In the genomic region with DNA sequence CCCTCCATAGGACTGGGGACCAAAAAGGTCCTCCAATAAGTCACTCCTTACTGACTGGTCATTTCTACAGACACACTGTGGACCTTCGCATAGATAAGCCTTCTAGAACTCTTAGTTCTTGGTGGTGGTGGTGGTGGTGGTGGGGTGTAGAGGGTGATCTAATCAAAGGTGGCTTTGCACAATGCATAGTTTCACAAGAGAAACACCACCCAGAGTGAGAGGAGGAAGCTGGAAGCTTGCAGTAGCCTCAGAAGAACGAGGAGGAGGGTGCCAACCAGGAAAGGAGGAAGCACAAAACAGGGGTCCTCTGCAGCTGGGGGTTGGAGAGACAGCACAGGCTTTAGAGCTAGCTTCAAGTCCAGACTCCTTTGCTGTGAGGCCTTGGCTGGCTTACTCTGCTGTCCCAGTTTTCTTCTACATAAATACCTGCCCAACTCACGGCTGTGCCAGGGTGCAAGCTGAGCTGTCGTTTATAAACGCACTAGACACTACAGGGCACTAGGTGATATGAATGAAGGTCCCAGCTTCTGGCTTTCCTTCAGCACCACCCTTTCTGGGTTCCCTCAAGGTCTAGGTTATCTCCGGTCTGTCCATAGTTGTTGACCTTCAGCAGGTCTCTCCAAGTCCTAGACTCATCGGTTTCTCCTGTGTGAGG, we compare ENCODE assay signal across 20 mouse cellular contexts. TPM values are rescaled to one million over a fixed set of nuclear protein-coding genes. Genes with fewer than 3 reads are reported as not detected.
DNase-seq lines count a peak whose midpoint lies in the region; ATAC-seq and TF ChIP-seq lines count a peak whose summit lies in the region.
"Had no signal": no experiment of that assay in that cellular context is flagged by ENCODE, and none has a peak within 500 bp of the region (broad histone marks: within the 10 kb centered on the region; RNA-seq: fewer than 3 reads in every experiment).

No protein-coding gene starts in this region.

- H3K9ac ChIP-seq in liver, postnatal 0 days (replicated peaks): no peak overlapping the region
- no peak overlapping the region for H3K9ac ChIP-seq in liver, embryonic 12.5 days
- H3K9ac ChIP-seq in stomach, postnatal 0 days (ENCODE audit: low read length): no peak overlapping the region; the same call in 1 of the 2 replicates
- H3K9ac ChIP-seq: embryonic facial prominence, embryonic 12.5 days; hindbrain, embryonic 15.5 days; lung, embryonic 15.5 days had no signal

- intact Hi-C loops in gastrocnemius, postnatal 14 days (cut with DNase I; ENCODE audit: low total_unique reads): loop anchor here (10.0 kb wide), 1 partner anchor 55 kb away; no protein-coding TSS in a partner anchor

- no peaks in the 10 kb centered on the region for H3K79me2 ChIP-seq in macrophage (ENCODE audit: inconsistent target)

- H3K4me3 ChIP-seq in liver, postnatal 0 days (ENCODE audit: low read depth, low read length): no peak overlapping the region
- no peak overlapping the region for H3K4me3 ChIP-seq in liver, embryonic 12.5 days
- H3K4me3 ChIP-seq in macrophage (ENCODE audit: inconsistent target): no peak overlapping the region
- H3K4me3 ChIP-seq in stomach, postnatal 0 days (ENCODE audit: low read depth, low read length): no peak overlapping the region
- H3K4me3 ChIP-seq: embryonic facial prominence, embryonic 12.5 days; heart, adult 2 months; hindbrain, embryonic 15.5 days; lung, embryonic 15.5 days; midbrain, embryonic 10.5 days had no signal

- no peak for TF ChIP-seq CTCF in liver, postnatal 0 days (IDR thresholded peaks at IDR 0.05; ENCODE audit: low read depth)
- no peak for TF ChIP-seq CTCF in stomach, postnatal 0 days (IDR thresholded peaks at IDR 0.05; ENCODE audit: low read depth)

- no peaks in the 10 kb centered on the region for H3K36me3 ChIP-seq in liver, postnatal 0 days (replicated peaks; ENCODE audit: insufficient read depth, low read length)
- H3K36me3 ChIP-seq in liver, embryonic 12.5 days: no peaks in the 10 kb centered on the region
- no peaks in the 10 kb centered on the region for H3K36me3 ChIP-seq in macrophage (ENCODE audit: inconsistent target)
- no peaks in the 10 kb centered on the region for H3K36me3 ChIP-seq in stomach, postnatal 0 days (ENCODE audit: control insufficient read depth, insufficient read depth, low read length)
- H3K36me3 ChIP-seq: embryonic facial prominence, embryonic 12.5 days; hindbrain, embryonic 15.5 days; lung, embryonic 15.5 days; midbrain, embryonic 10.5 days had no signal

- TF ChIP-seq EP300 in liver, postnatal 0 days (IDR thresholded peaks at IDR 0.05; ENCODE audit: low read depth): no peak
- no peak for TF ChIP-seq EP300 in stomach, postnatal 0 days (optimal IDR thresholded peaks at IDR 0.05)

- 59% methylated on average over 7 of the region's 7 CpGs for WGBS in liver, postnatal 0 days (ENCODE audit: insufficient replicate concordance)
- WGBS in liver, embryonic 12.5 days (ENCODE audit: insufficient replicate concordance): 61% methylated on average over 7 of the region's 7 CpGs
- WGBS in macrophage (ENCODE audit: missing documents): 45% methylated on average over 7 of the region's 7 CpGs
- 63% methylated on average over 7 of the region's 7 CpGs for WGBS in stomach, postnatal 0 days

- peaks cover 10% of the 10 kb centered on the region; the same call in 1 of the 2 replicates for H3K27me3 ChIP-seq in liver, postnatal 0 days (ENCODE audit: insufficient read depth, low read length)
- peaks cover 53% of the 10 kb centered on the region for H3K27me3 ChIP-seq in liver, embryonic 12.5 days (replicated peaks)
- H3K27me3 ChIP-seq in stomach, postnatal 0 days (ENCODE audit: control insufficient read depth, insufficient read depth, low read length): no peaks in the 10 kb centered on the region
- H3K27me3 ChIP-seq: embryonic facial prominence, embryonic 12.5 days; hindbrain, embryonic 15.5 days had no signal

- no peak overlapping the region for H3K4me2 ChIP-seq in liver, postnatal 0 days (ENCODE audit: low read depth, low read length)
- H3K4me2 ChIP-seq in liver, embryonic 12.5 days: no peak overlapping the region
- no peak overlapping the region for H3K4me2 ChIP-seq in stomach, postnatal 0 days (replicated peaks; ENCODE audit: low read depth)
- H3K4me2 ChIP-seq: embryonic facial prominence, embryonic 12.5 days; hindbrain, embryonic 15.5 days; lung, embryonic 15.5 days had no signal

- DNase-seq in gastrocnemius, adult 18-20 months (ENCODE audit: low spot score): peak; percentile 56
- DNase-seq in gastrocnemius, postnatal 14 days: no peak
- DNase-seq in liver, postnatal 0 days: no peak
- no peak for DNase-seq in stomach, postnatal 0 days (ENCODE audit: low spot score)
- DNase-seq in left cerebral cortex, adult 8-10 months (ENCODE audit: low spot score in 2 of 2): no peak
- DNase-seq: cerebellum, adult 9-10 months; heart, postnatal 4 days; right cerebral cortex, postnatal 4 days; thymus, postnatal 36 days had no signal

- ATAC-seq in liver, postnatal 0 days: no peak
- no peak for ATAC-seq in liver, embryonic 12.5 days
- no peak for ATAC-seq in stomach, postnatal 0 days (ENCODE audit: low FRiP score, low TSS enrichment)
- no peak for ATAC-seq in megakaryocyte-erythroid progenitor cell, adult 5-6 weeks (replicated peaks; ENCODE audit: low FRiP score, low TSS enrichment, poor library complexity, severe bottlenecking)
- ATAC-seq: forebrain, embryonic 14.5 days; intestine, embryonic 16.5 days had no signal

- H3K4me1 ChIP-seq in liver, postnatal 0 days (ENCODE audit: insufficient read depth): peaks cover 22% of the 10 kb centered on the region
- H3K4me1 ChIP-seq in liver, embryonic 12.5 days: peaks cover 28% of the 10 kb centered on the region
- H3K4me1 ChIP-seq in stomach, postnatal 0 days (replicated peaks; ENCODE audit: control insufficient read depth, insufficient read depth): no peaks in the 10 kb centered on the region

- H3K9me3 ChIP-seq in liver, postnatal 0 days (ENCODE audit: low read length): no peaks in the 10 kb centered on the region
- no peaks in the 10 kb centered on the region for H3K9me3 ChIP-seq in liver, embryonic 12.5 days (replicated peaks)
- H3K9me3 ChIP-seq in stomach, postnatal 0 days (ENCODE audit: control insufficient read depth, low read length): no peaks in the 10 kb centered on the region
- H3K9me3 ChIP-seq: embryonic facial prominence, embryonic 12.5 days; hindbrain, embryonic 15.5 days; lung, embryonic 15.5 days; midbrain, embryonic 10.5 days had no signal

- H3K27ac ChIP-seq in liver, postnatal 0 days (ENCODE audit: low read depth): peak overlapping the region; percentile 69
- no peak overlapping the region for H3K27ac ChIP-seq in liver, embryonic 12.5 days
- H3K27ac ChIP-seq in macrophage: peak overlapping the region; percentile 85
- peak overlapping the region; percentile 56; the same call in 1 of the 2 replicates for H3K27ac ChIP-seq in stomach, postnatal 0 days (replicated peaks)
- H3K27ac ChIP-seq: embryonic facial prominence, embryonic 12.5 days; heart, adult 2 months; hindbrain, embryonic 15.5 days; kidney, postnatal 0 days; lung, embryonic 15.5 days; midbrain, embryonic 10.5 days had no signal

RNA-seq across cellular contexts. Expression of a gene that starts 15.7 kb away (rescaled TPM):
- total RNA-seq in gastrocnemius, adult 18-20 months (2021): 10 to 100 TPM in 1 of 2 experiments, 1 to 10 TPM in 1; 6.5 to 69.9 TPM
- 1 to 10 TPM; 7.6 to 8.9 TPM for total RNA-seq in gastrocnemius, postnatal 14 days (2021)
- 1.3 and 1.6 TPM in 2 replicates for polyA plus RNA-seq in liver, postnatal 0 days (2015; fragmentation: Nextera tagmentation; extraction: Ambion mirVana)
- 1.4 and 1.5 TPM in 2 replicates for polyA plus RNA-seq in liver, embryonic 12.5 days (2016; fragmentation: Nextera tagmentation; extraction: Ambion mirVana)
- total RNA-seq in macrophage (2018; cell fraction: chromatin; rRNA removed): 1,000 to 10,000 TPM in 2 of 26 experiments, 100 to 1,000 TPM in 11, 10 to 100 TPM in 13; 13.7 to 1,974 (median 105) TPM
- 1,000 to 10,000 TPM in 4 of 26 experiments, 100 to 1,000 TPM in 13, 10 to 100 TPM in 9; 10.4 to 2,234 (median 166) TPM for total RNA-seq in macrophage (2018; cell fraction: cytosol; rRNA removed)
- total RNA-seq in macrophage (2018; cell fraction: nucleus; rRNA removed): 1,000 to 10,000 TPM in 3 of 26 experiments, 100 to 1,000 TPM in 13, 10 to 100 TPM in 10; 15.4 to 1,140 (median 154) TPM
- 18.1 to 88.1 TPM (median 21.8 TPM) in 3 replicates for polyA plus RNA-seq in macrophage (2018)
- 18.2 and 23.2 TPM in 2 replicates for polyA plus RNA-seq in stomach, postnatal 0 days (2015; fragmentation: Nextera tagmentation; extraction: Ambion mirVana)
- total RNA-seq in left cerebral cortex, adult 8-10 months (2022): 10 to 100 TPM in 3 of 4 experiments, 1 to 10 TPM in 1; 5.8 to 37.3 (median 25.8) TPM
- 2.8 and 16.5 TPM in 2 replicates for total RNA-seq in megakaryocyte-erythroid progenitor cell, adult 5-6 weeks (2014; fragmentation: Nextera tagmentation)
- 257 and 293 TPM in 2 replicates for total RNA-seq in megakaryocyte-erythroid progenitor cell, adult 5-6 weeks (2017)
